Mouse (Mus musculus) liver, postnatal 0 days (tissue): Measurements from ENCODE around the gene Cadm2.

Experiments
- CTCF ChIP-seq: sonication (generic); IDR thresholded peaks from 2 replicates; pipeline ENCODE4 v1.5.1; 2016; ENCODE audit warnings: antibody characterized with exemption, low read depth
- EP300 ChIP-seq: IDR thresholded peaks from 2 replicates; pipeline ENCODE4 v1.6.1; 2016; ENCODE audit warnings: antibody characterized with exemption, low read depth, mild to moderate bottlenecking

DNA sequence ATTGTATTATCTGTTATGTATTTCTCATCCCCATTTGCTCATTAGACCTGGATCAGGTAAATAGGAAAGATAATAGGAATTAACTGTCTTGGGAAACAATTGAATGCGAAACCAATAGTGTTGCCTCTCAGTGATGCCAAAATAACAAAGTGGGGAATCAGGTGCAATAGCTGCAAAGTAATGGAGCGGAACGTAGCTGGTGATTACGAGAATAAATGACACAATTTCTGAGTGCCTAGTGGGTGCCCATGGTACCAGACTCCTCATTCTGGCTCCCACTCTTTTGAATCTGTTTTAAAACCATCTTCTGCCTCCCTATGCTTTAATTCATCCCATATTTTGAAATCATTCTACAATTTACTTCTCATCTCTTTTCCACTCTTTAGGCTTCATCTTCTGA lies 851.2 kb downstream of the Cadm2 start:
- TF ChIP-seq CTCF (no peak), EP300 (no peak)
